Mouse (Mus musculus) E14TG2a.4 (cell line): ENCODE measurements at regions not wholly inside any gene's neighbourhood (a gene's known extent, or its start where the extent isn't known, plus 50 kb on each side); places are given as distances from the start of the nearest gene placed in this dataset.

ENCODE experiments used
- CTCF ChIP-seq: conservative IDR thresholded peaks from 2 replicates; pipeline ENCODE4 v1.5.1; 2014; ENCODE audit warnings: low read length
- NANOG ChIP-seq: IDR thresholded peaks from 2 replicates; pipeline ENCODE4 v1.6.1; 2014; ENCODE audit warnings: borderline replicate concordance, low read length, mixed read lengths

GRCm38 (mm10) chr3:37824681-37825080 is 100.4 kb upstream of the Gm5148 start:
- TF ChIP-seq CTCF, result no peak
- TF ChIP-seq NANOG, result no peak
